Mouse (Mus musculus): ENCODE data around the gene Rbfox2. TPM values are rescaled to one million over a fixed set of nuclear protein-coding genes. Genes with fewer than 3 reads are reported as not detected.

Gene Rbfox2
- total and polyA plus RNA-seq, 3 experiments, result 0.89 TPM; not detected in 2

- no peak overlapping the region for H3K4me2 ChIP-seq (ENCODE audit: insufficient read depth, low read depth, poor library complexity, severe bottlenecking)
- no peak overlapping the region for H3K4me3 ChIP-seq (replicated peaks in 1 of 3; ENCODE audit: low read depth in 2 of 3, low read length in 2 of 3, poor library complexity in 1 of 3)
- H3K27me3 ChIP-seq (replicated peaks), result peaks cover 48% of the 10 kb centered on the region
Measured at GRCm38 (mm10) chr15:77332272-77332991, 25.6 kb upstream of the Rbfox2 start.

GRCm38 (mm10) chr15:77331444-77331843 lies 24.6 kb upstream of the Rbfox2 start:
- H3K36me3 ChIP-seq (replicated peaks in 1 of 2; ENCODE audit: control insufficient read depth in 1 of 2, insufficient read depth in 1 of 2, low read length in 1 of 2), result no peaks in the 10 kb centered on the region
- no peak overlapping the region for H3K27ac ChIP-seq (ENCODE audit: insufficient read depth, low read depth)
- TF ChIP-seq RCOR1 (conservative IDR thresholded peaks at IDR 0.05; ENCODE audit: low read depth, low read length), result no peak
- TF ChIP-seq SMC3 (IDR thresholded peaks at IDR 0.05; ENCODE audit: low read depth, low read length), result no peak
- no peak for TF ChIP-seq ZNF384 (IDR thresholded peaks at IDR 0.05; ENCODE audit: low read depth, low read length)
- no peak for TF ChIP-seq JUND (conservative IDR thresholded peaks at IDR 0.05; ENCODE audit: low read depth, low read length)
- no peak for TF ChIP-seq POLR2A (IDR thresholded peaks at IDR 0.05; ENCODE audit: low read depth, low read length)
- no peak for TF ChIP-seq MXI1 (IDR thresholded peaks at IDR 0.05; ENCODE audit: low read depth, low read length)
- TF ChIP-seq ELF1 (IDR thresholded peaks at IDR 0.05; ENCODE audit: low read depth, low read length), result no peak
- TF ChIP-seq CTCF (conservative IDR thresholded peaks at IDR 0.05 in 1 of 2, IDR thresholded peaks at IDR 0.05 in 1 of 2; ENCODE audit: low read depth in 2 of 2, low read length in 2 of 2), result no peak
- TF ChIP-seq MYC (IDR thresholded peaks at IDR 0.05; ENCODE audit: low read depth, low read length), result no peak
- no peak for TF ChIP-seq HCFC1 (IDR thresholded peaks at IDR 0.05; ENCODE audit: low read depth, low read length)
- TF ChIP-seq CHD2 (IDR thresholded peaks at IDR 0.05; ENCODE audit: low read length), result no peak
- no peak for TF ChIP-seq POLR2AphosphoS2 (IDR thresholded peaks at IDR 0.05; ENCODE audit: low read depth, low read length)
- no peak for TF ChIP-seq IRF4 (IDR thresholded peaks at IDR 0.05; ENCODE audit: low read depth, low read length)
- TF ChIP-seq UBTF (IDR thresholded peaks at IDR 0.05; ENCODE audit: low read depth, low read length), result no peak
- no peak for TF ChIP-seq ZMIZ1 (IDR thresholded peaks at IDR 0.05; ENCODE audit: low read depth, low read length)
- TF ChIP-seq NELFE (IDR thresholded peaks at IDR 0.05; ENCODE audit: low read depth, low read length), result no peak
- no peak for TF ChIP-seq KAT2A (IDR thresholded peaks at IDR 0.05; ENCODE audit: insufficient replicate concordance, low read length)
- no peaks in the 10 kb centered on the region for H3K79me2 ChIP-seq (replicated peaks; ENCODE audit: control insufficient read depth, extremely low read depth, insufficient read depth, poor library complexity, severe bottlenecking)
- DNase-seq (ENCODE audit: extremely low read depth), result no peak
- no peak overlapping the region for H3K4me3 ChIP-seq (replicated peaks in 1 of 3; ENCODE audit: low read depth in 2 of 3, low read length in 2 of 3, poor library complexity in 1 of 3)
- dilution Hi-C loops (cut with MboI; ENCODE audit: extremely low pct_ligation_motif_present, extremely low pct_unique_long_range_greater_than_20kb, low sequenced_read_pairs) (no loop called here), in situ Hi-C loops (cut with MboI; ENCODE audit: low pct_ligation_motif_present, low pct_unique_long_range_greater_than_20kb, low sequenced_read_pairs) (no loop called here)
- H3K9me3 ChIP-seq (replicated peaks; ENCODE audit: low read length), result no peaks in the 10 kb centered on the region
- H3K4me1 ChIP-seq (ENCODE audit: control insufficient read depth in 1 of 2, insufficient read depth in 2 of 2), result no peaks in the 10 kb centered on the region
- H3K9ac ChIP-seq (ENCODE audit: insufficient read depth, low read depth), result no peak overlapping the region
- H3K4me2 ChIP-seq (ENCODE audit: insufficient read depth, low read depth, poor library complexity, severe bottlenecking), result no peak overlapping the region
- H3K27me3 ChIP-seq (replicated peaks), result peaks cover 50% of the 10 kb centered on the region

More at GRCm38 (mm10) chr15:77332272-77332991, 25.6 kb upstream of the Rbfox2 start:
- no peaks in the 10 kb centered on the region for H3K79me2 ChIP-seq (replicated peaks; ENCODE audit: control insufficient read depth, extremely low read depth, insufficient read depth, poor library complexity, severe bottlenecking)
- H3K9ac ChIP-seq (ENCODE audit: insufficient read depth, low read depth), result no peak overlapping the region
- no peak for DNase-seq (ENCODE audit: extremely low read depth)
- no peak for TF ChIP-seq ZC3H11A (IDR thresholded peaks at IDR 0.05; ENCODE audit: low read depth, low read length)
- no peak for TF ChIP-seq GABPA (IDR thresholded peaks at IDR 0.05; ENCODE audit: insufficient replicate concordance, low read depth, low read length)
- no peak for TF ChIP-seq RCOR1 (conservative IDR thresholded peaks at IDR 0.05; ENCODE audit: low read depth, low read length)
- no peak for TF ChIP-seq SMC3 (IDR thresholded peaks at IDR 0.05; ENCODE audit: low read depth, low read length)
- no peak for TF ChIP-seq E2F4 (IDR thresholded peaks at IDR 0.05; ENCODE audit: insufficient replicate concordance, low read depth, low read length)
- no peak for TF ChIP-seq MXI1 (IDR thresholded peaks at IDR 0.05; ENCODE audit: low read depth, low read length)
- H3K27ac ChIP-seq (ENCODE audit: insufficient read depth, low read depth), result no peak overlapping the region
- dilution Hi-C loops (cut with MboI; ENCODE audit: extremely low pct_ligation_motif_present, extremely low pct_unique_long_range_greater_than_20kb, low sequenced_read_pairs) (no loop called here), in situ Hi-C loops (cut with MboI; ENCODE audit: low pct_ligation_motif_present, low pct_unique_long_range_greater_than_20kb, low sequenced_read_pairs) (no loop called here)
- H3K4me1 ChIP-seq (ENCODE audit: control insufficient read depth in 1 of 2, insufficient read depth in 2 of 2), result no peaks in the 10 kb centered on the region
- H3K9me3 ChIP-seq (replicated peaks; ENCODE audit: low read length), result no peaks in the 10 kb centered on the region
- no peaks in the 10 kb centered on the region for H3K36me3 ChIP-seq (replicated peaks in 1 of 2; ENCODE audit: control insufficient read depth in 1 of 2, insufficient read depth in 1 of 2, low read length in 1 of 2)
